Mouse (Mus musculus) gastrocnemius, postnatal 36 days (tissue): ENCODE results near the gene Pald1. TPM values are rescaled to one million over a fixed set of nuclear protein-coding genes. Genes with fewer than 3 reads are reported as not detected.

Experiments
- DNase-seq, 2 experiments: peaks; one replicate each; pipeline ENCODE4 v3.0.0; 2022
- intact Hi-C: fragments of 180-260 bp; cut with DNase I; formaldehyde crosslinking; loops from one replicate; pipeline ENCODE4 v1.15.1; 2025
- total RNA-seq, 2 experiments: library from RNA; stranded (reverse); gene quantifications; 2 replicates each; pipeline ENCODE4 v1.2.3; 2021

Gene Pald1
- total RNA-seq, 2 experiments from 2014 or later = 4.4 to 4.5 TPM

- intact Hi-C loops = no loop called here
- DNase-seq = no peak
Observed at GRCm38 (mm10) chr10:61296713-61297445, 86.5 kb downstream of the Pald1 start.

DNA sequence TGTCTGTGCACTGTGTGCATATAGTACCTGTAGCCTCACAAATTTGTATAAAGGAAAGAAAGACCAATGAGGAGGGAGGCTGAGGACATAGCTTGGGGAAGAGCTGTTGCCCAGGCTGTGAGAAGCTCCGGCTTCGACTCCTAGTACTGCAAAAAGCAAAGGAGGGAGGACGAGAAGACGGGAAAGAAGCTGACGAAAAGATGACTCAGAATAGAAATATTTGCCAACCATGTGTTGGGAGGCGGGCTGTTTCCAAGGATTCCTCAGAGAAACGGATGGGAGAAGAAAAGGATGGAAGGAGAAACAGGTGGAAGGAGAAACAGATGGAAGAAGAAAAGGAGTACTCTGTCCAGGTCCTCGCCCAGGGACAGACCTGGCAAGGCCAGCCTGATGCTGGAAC, 89.1 kb downstream of the Pald1 start:
- no peak for DNase-seq
- intact Hi-C loops = no loop called here

DNA sequence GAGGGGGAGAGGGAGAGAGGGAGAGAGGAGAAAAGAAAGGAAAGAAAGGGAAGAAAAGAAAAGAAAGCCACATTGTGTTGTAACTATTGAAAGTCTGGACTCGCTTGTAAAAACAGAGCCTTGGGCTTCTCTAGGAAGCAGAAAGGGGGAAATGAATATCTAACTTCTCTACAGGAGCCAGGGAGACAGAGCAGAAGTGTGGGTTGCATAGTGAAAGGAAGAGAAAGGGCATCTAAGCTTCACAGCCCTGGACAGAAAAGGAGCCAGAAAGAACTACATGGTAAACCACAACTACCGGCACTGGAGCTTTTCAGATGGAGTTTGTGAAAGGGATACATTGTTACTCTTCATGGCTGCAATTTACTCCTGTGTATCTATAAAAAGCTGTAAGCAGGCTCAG, 92.9 kb downstream of the Pald1 start:
- intact Hi-C loops = no loop called here
- DNase-seq = no peak

DNA sequence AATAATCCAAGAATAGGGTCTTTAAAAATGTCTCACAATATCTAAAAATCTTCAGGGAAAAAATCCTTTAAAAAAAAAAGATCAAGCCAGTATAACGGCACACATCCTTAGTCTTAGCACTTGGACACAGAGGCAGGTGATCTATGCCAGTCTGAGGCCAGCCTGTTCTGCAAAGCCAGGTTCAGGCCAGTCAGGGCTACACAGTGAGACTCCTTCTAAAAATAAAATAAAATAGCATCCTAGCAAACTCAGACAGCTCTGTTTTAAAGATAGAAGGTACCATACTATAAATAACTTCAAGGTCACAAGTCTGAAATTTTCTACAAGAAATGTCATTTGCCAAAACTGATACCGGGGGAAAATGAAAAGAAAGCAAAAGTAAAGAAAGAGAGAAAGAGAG, 93.3 kb downstream of the Pald1 start:
- no peak for DNase-seq
- intact Hi-C loops = no loop called here

DNA sequence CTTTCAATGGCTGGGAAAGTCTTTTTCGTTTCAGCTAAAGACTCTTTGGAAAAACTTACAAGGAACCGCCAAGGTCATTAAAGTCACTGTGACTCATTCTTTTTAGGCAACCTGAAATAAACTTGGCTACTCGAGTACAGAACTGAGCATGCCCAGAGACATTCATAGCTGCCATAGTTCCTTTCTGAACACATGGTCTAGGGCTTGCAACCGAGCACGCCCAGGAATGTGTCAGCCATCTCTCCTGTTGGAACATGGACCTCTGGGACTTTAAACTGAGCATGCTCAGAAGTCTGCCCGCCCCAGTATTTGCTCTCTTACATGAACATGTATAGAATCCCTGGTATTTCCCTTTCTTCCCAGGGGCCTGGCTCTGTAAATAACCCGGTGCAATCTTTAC, 97.1 kb downstream of the Pald1 start:
- no peak for DNase-seq
- intact Hi-C loops = no loop called here

GRCm38 (mm10) chr10:61285271-61285670, 98.1 kb downstream of the Pald1 start:
- intact Hi-C loops = no loop called here

GRCm38 (mm10) chr10:61284309-61284708, 99.0 kb downstream of the Pald1 start:
- DNase-seq = no peak
- intact Hi-C loops = no loop called here

More at GRCm38 (mm10) chr10:61285271-61285670, 98.1 kb downstream of the Pald1 start:
- DNase-seq = peak; percentile 63 to 65

GRCm38 (mm10) chr10:61281115-61281514, 102.2 kb downstream of the Pald1 start:
- DNase-seq = no peak
- intact Hi-C loops = no loop called here

GRCm38 (mm10) chr10:61277918-61278674, 105.2 kb downstream of the Pald1 start:
- intact Hi-C loops = no loop called here
- DNase-seq = peak; percentile 56 to 62

DNA sequence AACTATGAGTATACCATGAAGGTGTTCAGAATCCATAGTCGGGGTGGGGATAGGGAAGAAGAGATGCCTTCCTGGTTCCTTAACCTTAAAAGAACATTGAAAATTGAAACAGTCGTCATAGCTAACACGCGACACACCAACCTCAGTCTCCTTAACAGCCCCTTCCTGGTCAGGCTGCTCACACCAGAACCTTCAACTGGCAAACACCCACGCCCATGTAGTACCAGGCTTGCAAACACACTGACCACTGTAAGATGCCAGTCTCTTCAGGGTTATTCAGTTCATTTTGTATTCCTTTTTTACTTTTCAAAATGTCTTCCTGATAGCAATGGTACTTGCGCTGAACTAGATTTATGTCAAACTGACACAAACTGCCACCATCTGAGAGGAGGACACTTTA, 106.3 kb downstream of the Pald1 start:
- DNase-seq = no peak
- intact Hi-C loops = no loop called here

DNA sequence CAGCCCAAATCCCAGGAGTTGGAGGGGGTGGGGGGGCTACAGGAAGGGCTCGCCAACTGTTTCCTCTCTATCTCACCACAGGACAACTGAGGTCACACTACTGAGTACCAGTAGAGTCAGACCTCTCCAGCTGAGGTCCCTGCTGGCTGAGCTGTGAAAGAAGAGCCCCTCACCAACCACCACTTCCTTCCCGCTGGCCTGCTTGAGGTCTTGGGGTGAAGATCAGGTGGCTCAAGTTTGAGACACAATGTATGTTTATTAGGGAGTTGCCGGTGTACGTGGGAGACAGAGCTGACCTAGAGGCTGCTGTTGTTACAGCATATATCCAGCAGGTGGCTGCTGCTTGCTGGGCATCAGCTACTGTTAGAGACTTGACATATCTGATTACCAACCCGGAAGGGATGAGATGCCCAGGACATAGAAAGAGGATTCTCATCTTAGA, 107.6 kb downstream of the Pald1 start:
- no peak for DNase-seq
- intact Hi-C loops = loop anchor here (2.0 kb wide), 1 partner anchor 59 kb away; no protein-coding TSS in a partner anchor

DNA sequence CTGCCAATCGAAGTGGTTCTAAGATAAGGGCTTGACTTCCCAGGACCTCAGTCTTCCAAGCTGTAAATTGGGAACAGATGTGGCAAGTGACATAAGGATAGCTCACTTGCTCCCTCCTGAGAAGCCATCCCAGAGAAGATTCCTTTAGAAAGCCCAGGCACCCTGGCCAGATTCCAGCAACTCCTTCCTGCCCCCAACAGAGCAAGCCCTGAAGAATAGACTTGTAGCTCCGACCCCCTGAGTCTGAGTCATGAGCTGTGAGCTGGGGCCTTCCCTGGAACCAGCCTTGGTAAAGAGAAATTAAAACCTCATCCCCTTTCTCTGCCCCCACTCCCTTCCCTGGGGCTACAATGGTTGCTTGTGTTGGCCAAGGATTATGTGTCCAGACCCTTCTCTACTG, 108.8 kb downstream of the Pald1 start:
- intact Hi-C loops = loop anchor here (2.0 to 5.0 kb wide), 2 partner anchors 60 to 72 kb away; no protein-coding TSS in a partner anchor

DNA sequence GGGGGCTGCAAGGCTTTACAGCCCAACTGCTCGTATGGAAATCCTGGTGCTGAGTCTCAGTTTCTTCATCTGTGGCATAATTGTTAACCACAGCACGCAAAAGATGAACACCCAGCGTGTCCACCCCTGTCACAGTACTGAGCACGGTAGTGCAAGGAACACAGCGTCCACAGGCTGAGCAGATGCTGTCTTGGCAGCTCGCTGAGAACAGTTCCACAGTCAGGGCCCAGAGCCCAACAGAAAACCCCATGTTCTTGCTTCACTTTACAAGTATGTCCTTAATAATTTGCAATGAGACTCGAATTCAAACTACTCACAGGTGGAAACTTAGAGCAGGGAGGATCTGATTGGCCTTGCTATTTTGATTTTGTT, 109.5 kb downstream of the Pald1 start:
- DNase-seq = peak; percentile 30 to 47
- intact Hi-C loops = loop anchor here (2.0 to 5.0 kb wide), 2 partner anchors 61 to 72 kb away; no protein-coding TSS in a partner anchor

More for the DNA sequence above, 108.8 kb downstream of the Pald1 start:
- DNase-seq = no peak

- intact Hi-C loops = loop anchor here (5.0 kb wide), 1 partner anchor 71 kb away; no protein-coding TSS in a partner anchor
Observed at GRCm38 (mm10) chr10:61273081-61273843, 110.1 kb downstream of the Pald1 start, which contains the start of gene Adamts14. Gene Adamts14 (minus strand): TSS chr10:61273438.

DNA sequence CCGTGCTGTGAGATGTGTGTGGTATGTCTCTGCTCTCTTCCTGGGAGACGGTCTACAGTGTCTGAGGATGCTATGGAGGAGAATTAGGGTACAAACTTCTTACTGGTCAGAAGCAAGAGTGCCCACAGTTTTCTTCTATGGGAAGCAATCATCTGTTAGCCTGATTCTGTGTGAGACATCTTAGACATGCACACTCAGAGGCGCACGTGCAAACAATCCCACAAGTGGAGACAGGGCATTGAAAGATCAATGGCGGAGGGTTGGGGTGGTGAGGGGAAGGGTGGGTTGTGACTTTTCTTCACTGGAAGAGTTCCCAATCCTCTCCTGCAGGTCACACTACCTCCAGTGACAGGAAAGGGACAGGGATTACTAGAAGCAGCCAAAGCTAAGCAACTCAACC, 110.7 kb downstream of the Pald1 start:
- DNase-seq = no peak
- intact Hi-C loops = loop anchor here (5.0 kb wide), 1 partner anchor 70 kb away; no protein-coding TSS in a partner anchor

More at GRCm38 (mm10) chr10:61273081-61273843, 110.1 kb downstream of the Pald1 start, which contains the start of gene Adamts14:
- no peak for DNase-seq

DNA sequence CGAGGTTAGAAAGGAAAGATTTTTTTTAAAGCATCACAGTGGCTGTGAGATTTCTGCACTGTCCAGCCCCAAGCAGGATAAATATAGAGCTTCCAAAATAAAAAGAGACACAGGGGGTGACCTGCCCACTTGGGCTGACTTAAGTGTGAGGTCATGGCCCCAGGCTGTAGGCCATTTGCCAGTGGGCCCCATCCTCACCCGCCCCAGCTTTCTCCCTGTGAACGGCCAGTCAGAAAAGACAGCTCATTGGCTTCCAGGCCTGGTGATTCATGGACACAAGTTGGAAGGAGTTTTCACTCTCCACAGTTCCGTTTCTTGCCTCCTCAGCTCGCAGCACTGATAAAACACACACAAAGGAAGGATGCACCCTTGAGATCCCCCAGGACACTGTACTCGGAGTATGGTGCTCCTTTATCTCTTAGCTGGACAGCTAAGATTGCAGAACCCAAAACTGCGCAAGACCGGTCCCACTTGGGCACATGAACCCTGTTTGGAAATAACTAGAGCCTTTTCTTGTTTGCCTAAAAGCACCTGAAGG, 111.2 kb downstream of the Pald1 start:
- intact Hi-C loops = loop anchor here (5.0 kb wide), 1 partner anchor 70 kb away; no protein-coding TSS in a partner anchor
- peak in 1 of 2 experiments; percentile 46 for DNase-seq
